Comparison of ENCODE assay signal across 16 mouse cellular contexts in the genomic region with DNA sequence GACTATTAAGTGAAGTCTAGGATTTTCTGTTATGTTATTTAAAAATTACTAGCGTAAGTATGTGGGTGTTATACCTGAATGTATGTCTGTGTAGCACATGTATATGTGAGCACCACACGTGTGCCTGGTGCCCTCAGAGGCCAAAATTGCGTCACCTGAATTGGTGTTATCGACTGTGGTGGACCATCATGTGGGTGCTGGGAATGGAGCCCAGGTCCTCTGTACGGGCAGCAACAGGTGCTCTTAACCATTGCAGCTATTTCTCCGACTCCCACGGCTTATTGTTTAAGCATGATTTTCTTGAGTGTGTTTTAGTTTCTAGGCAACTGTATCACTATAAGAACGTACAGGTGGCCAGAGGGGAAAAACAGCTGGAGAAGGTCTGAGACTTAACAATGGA. TPM values are rescaled to one million over a fixed set of nuclear protein-coding genes. Genes with fewer than 3 reads are reported as not detected.
A peak's percentile ranks its signal among the peaks of the same experiment; 100 is the strongest.
DNase-seq lines count a peak whose midpoint lies in the region; ATAC-seq lines count a peak whose summit lies in the region.
"Had no signal": no experiment of that assay in that cellular context is flagged by ENCODE, and none has a peak within 500 bp of the region (broad histone marks: within the 10 kb centered on the region; RNA-seq: fewer than 3 reads in every experiment).

No protein-coding gene starts in this region.

- H3K4me3 ChIP-seq in heart, embryonic 10.5 days, result no peak overlapping the region
- no peak overlapping the region for H3K4me3 ChIP-seq in liver, embryonic 11.5 days (ENCODE audit: low read depth, low read length)
- no peak overlapping the region for H3K4me3 ChIP-seq in liver, embryonic 12.5 days
- H3K4me3 ChIP-seq: embryonic facial prominence, embryonic 10.5 days; embryonic facial prominence, embryonic 12.5 days; forebrain, embryonic 13.5 days; forebrain, embryonic 15.5 days had no signal

- H3K4me1 ChIP-seq in heart, embryonic 10.5 days, result no peaks in the 10 kb centered on the region
- H3K4me1 ChIP-seq in liver, embryonic 11.5 days (replicated peaks; ENCODE audit: control insufficient read depth, insufficient read depth, low read length), result no peaks in the 10 kb centered on the region
- H3K4me1 ChIP-seq in liver, embryonic 12.5 days, result peaks cover 14% of the 10 kb centered on the region
- H3K4me1 ChIP-seq: embryonic facial prominence, embryonic 10.5 days; embryonic facial prominence, embryonic 12.5 days; forebrain, embryonic 13.5 days; forebrain, embryonic 15.5 days had no signal

- no peak overlapping the region for H3K4me2 ChIP-seq in liver, embryonic 11.5 days
- no peak overlapping the region for H3K4me2 ChIP-seq in liver, embryonic 12.5 days
- H3K4me2 ChIP-seq: embryonic facial prominence, embryonic 12.5 days; forebrain, embryonic 13.5 days; forebrain, embryonic 15.5 days had no signal

- no peak for ATAC-seq in liver, embryonic 11.5 days (replicated peaks; ENCODE audit: low FRiP score)
- ATAC-seq in liver, embryonic 12.5 days, result no peak
- ATAC-seq: forebrain, embryonic 13.5 days; forebrain, embryonic 15.5 days; forebrain, postnatal 0 days had no signal

- WGBS in heart, embryonic 10.5 days, result 90% methylated on average over 8 of the region's 8 CpGs
- 92% methylated on average over 8 of the region's 8 CpGs for WGBS in liver, embryonic 11.5 days
- WGBS in liver, embryonic 12.5 days (ENCODE audit: insufficient replicate concordance), result 87% methylated on average over 8 of the region's 8 CpGs

- intact Hi-C loops in heart, postnatal 25 days (cut with DNase I), result no loop called here

- H3K9me3 ChIP-seq in heart, embryonic 10.5 days, result no peaks in the 10 kb centered on the region
- no peaks in the 10 kb centered on the region for H3K9me3 ChIP-seq in liver, embryonic 11.5 days (ENCODE audit: control insufficient read depth, low read length)
- no peaks in the 10 kb centered on the region for H3K9me3 ChIP-seq in liver, embryonic 12.5 days (replicated peaks)
- H3K9me3 ChIP-seq: embryonic facial prominence, embryonic 10.5 days; embryonic facial prominence, embryonic 12.5 days; forebrain, embryonic 13.5 days; forebrain, embryonic 15.5 days had no signal

- H3K27ac ChIP-seq in heart, embryonic 10.5 days, result no peak overlapping the region
- no peak overlapping the region for H3K27ac ChIP-seq in liver, embryonic 11.5 days (ENCODE audit: low read depth, low read length)
- no peak overlapping the region for H3K27ac ChIP-seq in liver, embryonic 12.5 days
- H3K27ac ChIP-seq: embryonic facial prominence, embryonic 10.5 days; embryonic facial prominence, embryonic 12.5 days; forebrain, embryonic 13.5 days; forebrain, embryonic 15.5 days had no signal

- peaks cover 72% of the 10 kb centered on the region for H3K36me3 ChIP-seq in heart, embryonic 10.5 days
- peaks cover 40% of the 10 kb centered on the region for H3K36me3 ChIP-seq in liver, embryonic 11.5 days (ENCODE audit: control insufficient read depth, insufficient read depth, low read length)
- H3K36me3 ChIP-seq in liver, embryonic 12.5 days, result peaks cover 98% of the 10 kb centered on the region

- no peak overlapping the region for H3K9ac ChIP-seq in liver, embryonic 11.5 days (ENCODE audit: low read depth, low read length)
- no peak overlapping the region for H3K9ac ChIP-seq in liver, embryonic 12.5 days
- H3K9ac ChIP-seq: embryonic facial prominence, embryonic 12.5 days; forebrain, embryonic 13.5 days; forebrain, embryonic 15.5 days; forebrain, postnatal 0 days had no signal

- H3K27me3 ChIP-seq in heart, embryonic 10.5 days (ENCODE audit: insufficient read depth, poor library complexity, severe bottlenecking), result no peaks in the 10 kb centered on the region
- no peaks in the 10 kb centered on the region for H3K27me3 ChIP-seq in liver, embryonic 11.5 days (replicated peaks; ENCODE audit: control insufficient read depth, insufficient read depth, low read length)
- H3K27me3 ChIP-seq in liver, embryonic 12.5 days (replicated peaks), result no peaks in the 10 kb centered on the region
- H3K27me3 ChIP-seq: embryonic facial prominence, embryonic 12.5 days; forebrain, embryonic 13.5 days; forebrain, embryonic 15.5 days had no signal

- DNase-seq in heart, embryonic 10.5 days (ENCODE audit: low spot score), result peak; percentile 58
- no peak for DNase-seq in heart, postnatal 25 days (ENCODE audit: low spot score)
- peak; percentile 11 for DNase-seq in liver, embryonic 11.5 days (ENCODE audit: low spot score)
- DNase-seq in cerebellum, adult 11 months, result no peak
- DNase-seq: adrenal gland, adult 2 months; adrenal gland, postnatal 25 days; cerebellum, adult 11-12 months; cerebellum, adult 2 months; cerebellum, adult 9-10 months; cerebellum, postnatal 25 days; forebrain, postnatal 0 days had no signal

RNA-seq across cellular contexts. Expression of a gene that starts 13.5 kb away (rescaled TPM):
- polyA plus RNA-seq in heart, embryonic 10.5 days (2016; fragmentation: Nextera tagmentation; extraction: Ambion mirVana), result 9.9 and 11.4 TPM in 2 replicates
- 1 to 10 TPM; 4.2 to 4.4 TPM for total RNA-seq in heart, postnatal 25 days (2021)
- polyA plus RNA-seq in liver, embryonic 11.5 days (2014; fragmentation: Nextera tagmentation; extraction: Ambion mirVana), result 8.2 and 8.4 TPM in 2 replicates
- 5.5 and 6.4 TPM in 2 replicates for polyA plus RNA-seq in liver, embryonic 12.5 days (2016; fragmentation: Nextera tagmentation; extraction: Ambion mirVana)

RNA-seq across cellular contexts. Expression of a gene that starts 31.7 kb away (rescaled TPM):
- polyA plus RNA-seq in heart, embryonic 10.5 days (2016; fragmentation: Nextera tagmentation; extraction: Ambion mirVana), result 29.8 and 35.8 TPM in 2 replicates
- 10 to 100 TPM; 12.4 to 12.5 TPM for total RNA-seq in heart, postnatal 25 days (2021)
- 109 and 130 TPM in 2 replicates for polyA plus RNA-seq in liver, embryonic 11.5 days (2014; fragmentation: Nextera tagmentation; extraction: Ambion mirVana)
- polyA plus RNA-seq in liver, embryonic 12.5 days (2016; fragmentation: Nextera tagmentation; extraction: Ambion mirVana), result 157 TPM in 2 replicates

Comparison
In these comparisons a context has a peak if more than half of its experiments do, and no peak if none do; other contexts are left out.
1. DNase-seq: peak in heart, embryonic 10.5 days (single experiment) and liver, embryonic 11.5 days (single experiment); none in heart, postnatal 25 days (single experiment) and cerebellum, adult 11 months (single experiment).